Mouse (Mus musculus) CH12.LX (cell line): ENCODE data around the gene Rassf5.

ENCODE experiments used
- CHD2 ChIP-seq: IDR thresholded peaks from 2 replicates; pipeline ENCODE4 v1.6.1; 2011; ENCODE audit warnings: low read length, improper control_type of control experiment
- CTCF ChIP-seq, 2 experiments: IDR thresholded peaks in 1 of 2; conservative IDR thresholded peaks in 1 of 2; 2 replicates each; pipeline ENCODE4 v1.5.1; 2011 to 2012; ENCODE audit warnings: low read depth in 2 of 2, low read length in 2 of 2, improper control_type of control experiment in 1 of 2, inconsistent platforms in 1 of 2, mild to moderate bottlenecking in 1 of 2, moderate library complexity in 1 of 2
- EP300 ChIP-seq: IDR thresholded peaks from 2 replicates; pipeline ENCODE4 v1.6.1; 2011; ENCODE audit warnings: low read length, improper control_type of control experiment
- HCFC1 ChIP-seq: IDR thresholded peaks from 2 replicates; pipeline ENCODE4 v1.6.1; 2012; ENCODE audit warnings: low read depth, mild to moderate bottlenecking, inconsistent platforms, low read length, improper control_type of control experiment
- JUND ChIP-seq: conservative IDR thresholded peaks from 2 replicates; pipeline ENCODE4 v1.6.1; 2011; ENCODE audit warnings: low read depth, low read length, improper control_type of control experiment
- MAX ChIP-seq: IDR thresholded peaks from 2 replicates; pipeline ENCODE4 v1.6.1; 2011; ENCODE audit warnings: low read length, improper control_type of control experiment
- MXI1 ChIP-seq: IDR thresholded peaks from 2 replicates; pipeline ENCODE4 v1.6.1; 2011; ENCODE audit warnings: mild to moderate bottlenecking, low read depth, low read length, improper control_type of control experiment
- PAX5 ChIP-seq: IDR thresholded peaks from 2 replicates; pipeline ENCODE4 v1.6.1; 2012; ENCODE audit warnings: low read length, inconsistent platforms, mixed read lengths
- POLR2A ChIP-seq: IDR thresholded peaks from 2 replicates; pipeline ENCODE4 v1.6.1; 2011; ENCODE audit warnings: low read depth, mild to moderate bottlenecking, improper control_type of control experiment, low read length
- UBTF ChIP-seq: IDR thresholded peaks from 2 replicates; pipeline ENCODE4 v1.6.1; 2012; ENCODE audit warnings: low read depth, mild to moderate bottlenecking, inconsistent platforms, low read length, improper control_type of control experiment, moderate library complexity
- USF2 ChIP-seq: conservative IDR thresholded peaks from 2 replicates; pipeline ENCODE4 v1.6.1; 2011; ENCODE audit warnings: low read depth, low read length, improper control_type of control experiment
- ZNF384 ChIP-seq: IDR thresholded peaks from 2 replicates; pipeline ENCODE4 v1.6.1; 2012; ENCODE audit warnings: low read depth, low read length, improper control_type of control experiment, inconsistent platforms

DNA sequence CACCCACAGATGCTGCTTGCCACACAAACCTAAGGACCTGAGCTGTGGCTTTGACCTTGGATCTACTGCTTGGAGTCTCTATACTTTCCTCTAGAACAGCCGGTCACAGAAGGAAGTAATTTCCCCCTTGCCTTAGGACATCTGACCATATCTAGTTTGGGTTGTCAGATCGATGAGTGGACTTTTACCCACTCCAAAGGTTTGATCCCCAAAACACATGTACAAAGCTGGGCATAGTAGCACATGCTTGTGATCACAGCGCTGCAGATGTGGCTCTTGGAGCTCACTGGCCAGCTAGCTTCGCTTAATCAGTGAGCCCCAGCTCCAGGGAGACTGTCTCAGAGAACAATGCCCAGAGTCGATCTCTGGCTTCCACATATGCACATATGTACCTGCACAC lies 37.0 kb downstream of the Rassf5 start:
- TF ChIP-seq EP300 (no peak), POLR2A (no peak), HCFC1 (no peak), CTCF (conservative IDR thresholded peaks at IDR 0.05 in 1 of 2, IDR thresholded peaks at IDR 0.05 in 1 of 2; ENCODE audit: low read depth in 2 of 2, low read length in 2 of 2) (no peak), MAX (no peak), JUND (no peak), UBTF (no peak), ZNF384 (no peak), CHD2 (no peak), MXI1 (no peak), USF2 (no peak), PAX5 (no peak)
